Mouse (Mus musculus): ENCODE measurements around the gene AI413582.

- TF ChIP-seq POLR2A (IDR thresholded peaks at IDR 0.05; ENCODE audit: control insufficient read depth, low read depth, low read length) (no peak), CTCF (IDR thresholded peaks at IDR 0.05; ENCODE audit: control insufficient read depth, insufficient read depth, insufficient replicate concordance, low read depth, low read length) (no peak)
These were observed 9.9 kb downstream of the AI413582 start for GRCm38 (mm10) chr17:27555512-27556172.

All from testis, adult 2 months (tissue).